Mouse (Mus musculus): ENCODE results near the gene Olfr488.
"Not testable (repeated sequence)": the region's sequence is repeated elsewhere in the genome, so short reads cannot be mapped to it uniquely, and the experiment has no call there.

Gene Olfr488

GRCm38 (mm10) chr7:108258247-108258646, at the start of gene Olfr488:
Olfr488 (minus strand) TSS chr7:108258347.
- DNase-seq (ENCODE audit: low read depth): no peak

- no peak for DNase-seq (ENCODE audit: low read depth)
These were observed 30.7 kb upstream of the Olfr488 start, which contains the start of gene Olfr490 for GRCm38 (mm10) chr7:108288834-108289233. Olfr490 (minus strand) TSS chr7:108288934.

GRCm38 (mm10) chr7:108233551-108233950, 24.6 kb downstream of the Olfr488 start:
- DNase-seq (ENCODE audit: low read depth): no peak

- DNase-seq (ENCODE audit: low read depth): not testable (repeated sequence)
These were observed 43.6 kb downstream of the Olfr488 start, which contains the start of gene Olfr487 for GRCm38 (mm10) chr7:108214536-108214935. Olfr487 (minus strand) TSS chr7:108214636.

All from c-Kit-positive CD71-negative TER-119-negative erythroid progenitor cells, embryonic 14.5 days (primary cell).